Mouse (Mus musculus) ovary, postnatal 10 days (tissue): ENCODE measurements at regions not wholly inside any gene's neighbourhood (a gene's known extent, or its start where the extent isn't known, plus 50 kb on each side); places are given as distances from the start of the nearest gene placed in this dataset.

ENCODE experiments used
- DNase-seq: peaks from one replicate; pipeline ENCODE4 v3.0.0; 2022; ENCODE audit warnings: low spot score

GRCm38 (mm10) chr9:49948546-49948945 is 149.8 kb upstream of the Ncam1 start:
- DNase-seq = no peak

- no peak for DNase-seq
Measured at GRCm38 (mm10) chr9:49946857-49947256, 148.1 kb upstream of the Ncam1 start.

GRCm38 (mm10) chr9:49935555-49936376 is 137.0 kb upstream of the Ncam1 start:
- DNase-seq = no peak

GRCm38 (mm10) chr9:49928041-49928656 is 129.4 kb upstream of the Ncam1 start:
- DNase-seq = no peak

GRCm38 (mm10) chr9:49927281-49927680 is 128.6 kb upstream of the Ncam1 start:
- DNase-seq = no peak

- no peak for DNase-seq
Measured at GRCm38 (mm10) chr9:49925796-49926195, 127.1 kb upstream of the Ncam1 start.

GRCm38 (mm10) chr9:49923981-49924501 is 125.3 kb upstream of the Ncam1 start:
- no peak for DNase-seq

- no peak for DNase-seq
Measured at GRCm38 (mm10) chr9:49922770-49923169, 124.0 kb upstream of the Ncam1 start.

- DNase-seq = no peak
Measured at GRCm38 (mm10) chr9:49922162-49922561, 123.4 kb upstream of the Ncam1 start.

- no peak for DNase-seq
Measured at GRCm38 (mm10) chr9:49921306-49921705, 122.6 kb upstream of the Ncam1 start.

- DNase-seq = no peak
Measured at GRCm38 (mm10) chr9:49915046-49915719, 116.5 kb upstream of the Ncam1 start.

- no peak for DNase-seq
Measured at GRCm38 (mm10) chr9:49913677-49914076, 115.0 kb upstream of the Ncam1 start.

GRCm38 (mm10) chr9:49912306-49912705 is 113.6 kb upstream of the Ncam1 start:
- DNase-seq = no peak

GRCm38 (mm10) chr9:49906306-49906705 is 107.6 kb upstream of the Ncam1 start:
- DNase-seq = no peak

GRCm38 (mm10) chr9:49905703-49906102 is 107.0 kb upstream of the Ncam1 start:
- no peak for DNase-seq

GRCm38 (mm10) chr9:49898947-49899346 is 100.2 kb upstream of the Ncam1 start:
- no peak for DNase-seq

- DNase-seq = no peak
Measured at GRCm38 (mm10) chr9:49884516-49885343, 86.0 kb upstream of the Ncam1 start.

- DNase-seq = no peak
Measured at GRCm38 (mm10) chr9:49879361-49880128, 80.8 kb upstream of the Ncam1 start.

GRCm38 (mm10) chr9:49874881-49875280 is 76.2 kb upstream of the Ncam1 start:
- no peak for DNase-seq

GRCm38 (mm10) chr9:49873550-49873949 is 74.8 kb upstream of the Ncam1 start:
- DNase-seq = no peak

- no peak for DNase-seq
Measured at GRCm38 (mm10) chr9:49851522-49851921, 52.8 kb upstream of the Ncam1 start.
